Mouse (Mus musculus): ENCODE data around the gene Thra. TPM values are rescaled to one million over a fixed set of nuclear protein-coding genes. Genes with fewer than 3 reads are reported as not detected.
A peak's percentile ranks its signal among the peaks of the same experiment; 100 is the strongest.

Thra gene
- total RNA-seq, 2 experiments from 2014 or later, result 24.2 to 39.5 TPM

DNA sequence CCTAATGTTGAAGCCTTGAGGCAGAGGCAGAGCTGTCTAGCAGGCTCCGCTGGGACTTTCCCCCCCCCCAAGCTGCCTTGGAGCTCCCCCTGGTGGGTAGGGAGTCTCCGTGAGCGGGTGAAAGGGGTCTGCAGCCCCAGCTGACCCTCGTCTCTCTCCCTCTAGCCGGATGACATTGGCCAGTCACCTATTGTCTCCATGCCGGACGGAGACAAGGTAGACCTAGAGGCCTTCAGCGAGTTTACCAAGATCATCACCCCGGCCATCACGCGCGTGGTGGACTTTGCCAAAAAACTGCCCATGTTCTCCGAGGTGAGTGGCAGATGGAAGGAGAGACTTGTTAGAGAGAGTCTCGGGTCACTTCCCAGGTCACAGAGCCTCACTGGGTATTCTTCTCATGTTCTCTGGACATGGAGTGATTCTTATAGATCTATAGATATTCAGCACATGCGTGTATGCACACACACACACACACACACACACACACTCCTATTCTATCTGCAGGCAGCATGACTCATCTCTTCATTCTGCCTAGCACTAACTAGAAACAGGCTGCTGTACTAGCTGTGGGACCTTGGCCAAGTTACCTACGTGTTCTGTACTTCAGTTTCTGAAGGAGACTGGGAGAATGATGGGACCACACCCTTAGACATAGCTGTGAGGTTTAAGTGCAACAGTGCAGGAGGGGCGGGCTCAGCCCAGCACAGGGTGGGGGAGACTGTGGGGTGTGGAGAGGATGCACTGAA lies 22.5 kb downstream of the Thra start:
- 0 out of 2 replicates have a peak, but pooled peaks have one; percentile 26 for ATAC-seq (replicated peaks; ENCODE audit: poor library complexity, severe bottlenecking)

- ATAC-seq (replicated peaks; ENCODE audit: poor library complexity, severe bottlenecking), result no peak
Observed at GRCm38 (mm10) chr11:98763502-98763861, 23.0 kb downstream of the Thra start.

DNA sequence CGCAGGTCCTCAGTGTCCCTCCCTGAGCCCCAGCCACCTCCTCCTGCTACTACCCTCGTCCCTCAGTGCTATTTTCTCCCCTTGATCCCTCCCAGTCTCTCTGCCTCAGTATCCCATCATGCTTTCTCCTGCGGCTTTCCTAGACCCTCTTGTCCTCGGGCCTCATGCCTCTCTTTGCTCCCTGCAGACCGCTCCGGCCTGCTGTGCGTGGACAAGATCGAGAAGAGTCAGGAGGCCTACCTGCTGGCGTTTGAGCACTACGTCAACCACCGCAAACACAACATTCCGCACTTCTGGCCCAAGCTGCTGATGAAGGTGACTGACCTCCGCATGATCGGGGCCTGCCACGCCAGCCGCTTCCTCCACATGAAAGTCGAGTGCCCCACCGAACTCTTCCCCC lies 23.7 kb downstream of the Thra start:
- ATAC-seq (replicated peaks; ENCODE audit: poor library complexity, severe bottlenecking), result no peak

DNA sequence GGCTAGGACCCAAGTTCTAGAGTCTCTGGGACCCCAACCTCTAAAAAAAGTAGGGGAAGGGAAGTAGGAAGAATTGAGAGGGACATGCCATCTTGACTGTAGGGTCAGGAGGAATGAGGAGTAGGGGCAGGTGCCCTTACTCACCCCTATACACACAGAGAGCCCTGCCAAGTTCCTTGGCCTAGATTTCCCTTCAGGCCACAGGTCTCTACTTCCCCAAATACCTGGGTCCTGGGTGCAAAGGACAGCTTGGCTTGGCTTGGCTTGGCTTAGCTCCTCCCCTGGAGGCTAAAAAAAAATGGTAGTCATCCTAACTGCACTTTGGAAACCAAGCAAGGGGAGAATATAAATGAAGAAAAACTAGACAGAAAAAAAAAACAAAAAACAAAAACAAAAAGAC lies 24.3 kb downstream of the Thra start:
- no peak for ATAC-seq (replicated peaks; ENCODE audit: poor library complexity, severe bottlenecking)

DNA sequence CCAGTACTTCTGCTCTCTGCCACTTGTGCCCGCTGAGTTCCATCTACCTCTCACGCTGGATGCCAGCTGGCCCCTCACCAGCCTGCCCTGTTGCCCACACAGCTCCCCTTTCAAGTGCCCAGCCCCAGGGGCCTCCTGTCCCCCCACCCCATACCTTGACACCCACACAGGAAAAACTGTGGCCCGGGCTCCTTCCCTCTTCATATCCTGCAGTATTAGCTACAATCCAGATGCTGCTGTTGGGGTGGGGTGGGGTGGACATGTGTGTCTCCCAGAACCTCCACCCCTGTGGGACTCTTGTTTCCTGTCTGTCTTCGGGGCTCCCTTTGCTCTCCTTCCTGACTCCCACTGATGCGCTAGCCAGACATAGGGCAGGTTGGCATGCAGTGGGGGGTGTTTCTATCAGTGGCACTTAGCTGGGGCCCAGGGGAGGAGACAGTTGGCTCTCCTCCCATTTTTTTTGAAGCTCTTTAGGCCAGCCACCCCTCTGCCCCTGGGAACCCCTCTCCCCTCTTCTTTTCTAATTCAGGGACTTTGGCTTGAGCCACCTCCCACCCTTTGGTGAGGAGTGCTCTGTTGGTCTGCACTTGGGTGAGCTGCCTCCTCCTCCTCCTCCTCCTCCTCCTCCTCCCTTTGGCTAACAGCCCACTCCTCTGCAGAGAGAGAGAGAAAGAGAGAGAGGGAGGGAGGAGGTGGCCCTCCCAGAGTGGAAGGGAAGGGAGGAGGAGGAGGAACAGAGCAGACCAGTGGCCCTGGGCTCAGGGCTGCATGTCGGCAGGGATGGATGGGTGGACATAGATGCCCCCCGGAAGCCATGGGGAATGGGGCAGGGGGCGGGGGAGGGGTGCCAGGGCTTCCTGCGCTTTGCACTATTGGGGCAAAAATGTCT lies 25.2 kb downstream of the Thra start:
- ATAC-seq (replicated peaks; ENCODE audit: poor library complexity, severe bottlenecking), result no peak

DNA sequence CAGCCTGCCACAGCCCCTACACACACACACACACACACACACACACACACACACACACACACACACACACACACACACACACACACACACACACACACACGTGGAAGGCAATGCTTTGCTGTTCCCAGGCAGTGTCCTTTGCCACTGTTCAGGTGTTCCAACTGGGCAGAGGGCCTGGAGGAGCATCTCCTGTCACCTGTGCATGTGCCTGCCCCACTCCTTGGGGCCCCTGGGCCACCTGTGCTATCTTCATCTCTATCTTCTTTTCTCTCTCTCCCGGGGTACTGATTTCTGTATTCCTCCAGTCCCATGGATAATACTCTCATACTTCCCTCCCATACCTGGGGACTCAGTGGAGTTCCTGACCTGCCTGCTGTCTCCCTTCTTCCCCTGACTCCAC lies 25.9 kb downstream of the Thra start:
- no peak for ATAC-seq (replicated peaks; ENCODE audit: poor library complexity, severe bottlenecking)

- no peak for ATAC-seq (replicated peaks; ENCODE audit: poor library complexity, severe bottlenecking)
Observed at GRCm38 (mm10) chr11:98766816-98767215, 26.4 kb downstream of the Thra start.

DNA sequence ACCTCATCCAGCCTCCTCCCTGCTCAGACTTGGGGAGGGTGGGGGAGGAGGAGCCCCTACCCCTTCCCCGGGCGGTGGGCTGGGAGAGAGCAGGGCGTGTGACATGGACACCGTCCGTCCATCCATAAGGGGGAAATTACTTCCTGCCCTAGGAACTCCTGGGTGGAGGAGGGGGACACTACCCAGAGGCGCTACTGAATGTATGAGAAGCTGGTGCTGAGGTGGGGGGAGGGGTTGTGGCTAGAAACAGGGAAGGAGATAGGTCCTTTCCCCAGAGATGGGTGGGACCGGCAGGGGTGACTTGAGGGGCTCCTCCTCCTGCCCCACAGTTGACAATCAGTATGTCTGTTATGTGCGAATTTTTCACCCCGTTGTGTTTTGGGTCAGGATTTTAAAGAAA lies 26.8 kb downstream of the Thra start:
- ATAC-seq (replicated peaks; ENCODE audit: poor library complexity, severe bottlenecking), result peak; percentile 60

DNA sequence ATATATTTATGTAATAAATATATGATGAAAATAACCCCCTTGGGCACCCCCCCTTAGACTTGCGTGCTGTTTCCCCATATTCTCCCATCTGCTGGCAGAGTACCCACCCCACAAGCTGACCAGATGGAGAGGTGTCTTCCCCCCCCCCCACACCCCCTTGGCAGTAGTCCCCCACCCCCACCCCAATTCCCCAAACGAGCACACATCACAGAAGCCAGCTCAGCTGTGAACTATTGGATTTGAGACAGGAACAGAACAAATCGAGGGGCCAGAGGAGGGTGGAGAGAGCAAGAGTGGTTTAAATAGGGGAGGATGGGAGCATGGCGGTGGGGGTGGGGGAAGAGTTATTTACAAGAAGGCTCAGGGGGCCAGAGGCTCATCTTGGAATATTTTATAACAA lies 27.3 kb downstream of the Thra start:
- ATAC-seq (replicated peaks; ENCODE audit: poor library complexity, severe bottlenecking), result no peak

- no peak for ATAC-seq (replicated peaks; ENCODE audit: poor library complexity, severe bottlenecking)
Observed at GRCm38 (mm10) chr11:98768127-98769006, 27.9 kb downstream of the Thra start.

DNA sequence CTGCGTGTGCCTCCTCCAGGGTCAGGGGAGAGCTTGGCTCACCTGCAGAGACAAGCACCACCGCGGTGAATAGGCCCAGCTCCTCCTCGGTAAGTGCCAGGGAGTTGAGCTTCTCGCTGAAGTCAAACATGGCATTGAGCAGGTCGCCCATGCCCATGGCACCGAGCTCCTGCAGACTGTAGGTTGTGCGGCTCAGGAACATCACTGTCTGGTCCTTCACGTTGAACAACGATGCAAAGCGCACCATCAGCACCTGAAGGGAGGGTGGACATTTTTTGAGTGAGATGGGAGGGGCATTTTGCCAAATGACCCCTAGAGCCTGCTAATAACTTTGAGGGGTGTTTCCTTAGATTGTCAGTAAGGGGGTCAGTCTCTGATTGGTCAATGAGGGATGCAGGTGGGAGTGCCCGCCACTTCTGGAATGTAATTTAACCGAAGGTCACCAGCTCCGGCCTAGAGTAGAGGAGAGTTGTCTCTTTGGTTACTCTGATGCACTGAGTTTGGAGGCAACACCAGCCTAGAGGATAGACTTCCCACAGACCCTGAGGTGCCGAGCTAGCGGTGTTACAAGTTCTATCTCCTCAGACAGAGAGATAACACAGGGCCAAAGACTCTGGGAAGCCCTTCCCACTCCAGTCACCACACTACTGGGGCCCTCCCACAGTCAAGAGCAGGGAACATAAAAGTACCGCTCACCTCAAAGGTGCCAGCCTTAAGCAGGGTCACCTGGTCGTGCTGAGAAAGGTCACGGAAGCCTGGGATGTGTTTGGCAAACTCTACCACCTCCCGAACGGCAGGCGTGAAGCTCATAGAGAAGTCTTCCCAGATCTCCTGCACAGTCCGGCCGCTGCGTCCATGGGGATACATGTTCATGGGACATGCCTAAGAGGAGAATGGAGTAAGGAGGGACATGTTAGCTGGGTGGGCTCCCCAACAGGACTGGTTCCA lies 28.8 kb downstream of the Thra start:
- ATAC-seq (replicated peaks; ENCODE audit: poor library complexity, severe bottlenecking), result no peak

DNA sequence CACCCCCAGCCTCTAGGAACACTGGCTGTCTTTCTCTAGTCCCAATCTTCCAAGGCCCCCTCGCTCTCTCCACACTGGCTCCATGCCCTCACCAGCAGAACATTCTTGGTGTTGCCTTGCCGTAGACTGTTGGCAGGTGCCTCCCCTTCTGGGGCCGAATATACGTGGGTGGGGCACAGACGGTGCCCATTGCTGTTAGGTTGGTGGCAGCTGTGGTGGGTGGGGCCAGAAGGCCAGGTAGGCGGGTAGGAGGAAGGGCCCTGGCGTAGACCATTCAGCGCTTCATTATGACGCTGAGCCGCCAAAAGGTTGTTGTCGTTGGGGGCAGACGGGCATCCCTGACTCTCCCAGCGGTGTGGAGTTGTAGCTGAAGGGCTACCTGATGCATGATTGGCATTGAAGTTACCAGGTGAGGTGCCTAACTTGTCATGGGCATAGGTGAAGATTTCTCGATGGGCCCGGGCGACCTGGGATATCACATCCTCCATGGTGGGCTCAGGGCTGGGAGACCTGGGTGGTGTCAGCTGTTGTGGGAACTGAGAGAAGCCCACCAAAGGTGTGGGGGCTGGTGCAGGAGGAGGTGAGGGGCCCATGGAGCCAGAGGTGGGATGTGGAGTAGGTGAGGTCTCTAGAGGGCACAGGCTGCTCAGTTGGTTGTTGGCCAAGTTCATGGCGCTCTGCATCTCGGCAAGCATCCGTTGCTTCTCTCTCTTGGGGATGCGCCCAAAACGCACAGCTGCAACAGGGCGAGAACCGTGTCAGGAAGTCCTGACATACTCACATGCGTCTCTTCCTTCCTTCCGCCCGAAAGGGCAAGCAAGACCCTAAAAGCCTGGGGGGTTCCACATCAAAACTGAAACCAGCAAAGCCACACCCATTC lies 29.9 kb downstream of the Thra start:
- no peak for ATAC-seq (replicated peaks; ENCODE audit: poor library complexity, severe bottlenecking)

- ATAC-seq (replicated peaks; ENCODE audit: poor library complexity, severe bottlenecking), result no peak
Observed at GRCm38 (mm10) chr11:98771131-98771530, 30.7 kb downstream of the Thra start.

- no peak for ATAC-seq (replicated peaks; ENCODE audit: poor library complexity, severe bottlenecking)
Observed at GRCm38 (mm10) chr11:98771844-98772525, 31.5 kb downstream of the Thra start.

- ATAC-seq (replicated peaks; ENCODE audit: poor library complexity, severe bottlenecking), result no peak
Observed at GRCm38 (mm10) chr11:98772667-98773171, 32.3 kb downstream of the Thra start.

GRCm38 (mm10) chr11:98773635-98774295 lies 33.3 kb downstream of the Thra start:
- peak; percentile 75 for ATAC-seq (replicated peaks; ENCODE audit: poor library complexity, severe bottlenecking)
